Mouse (Mus musculus): Measurements from ENCODE around the gene Tom1l2.

- TF ChIP-seq POLR2A (IDR thresholded peaks at IDR 0.05; ENCODE audit: low read depth, low read length) (no peak), CTCF (conservative IDR thresholded peaks at IDR 0.05; ENCODE audit: insufficient read depth, insufficient read length, low read depth, low read length) (no peak)
Measured at GRCm38 (mm10) chr11:60308061-60308460, 44.6 kb downstream of the Tom1l2 start.
